Mouse (Mus musculus): ENCODE data around the gene Trib2. TPM values are rescaled to one million over a fixed set of nuclear protein-coding genes. Genes with fewer than 3 reads are reported as not detected.

The Trib2 gene
- polyA plus RNA-seq, 1 experiment from 2014 or later: 63.7 TPM

Small RNA genes lying within 50 kb of the gene (microRNA-seq; reads per million reads assigned to microRNA genes)
- gene Mir6387: not detected
